Mouse (Mus musculus) midbrain, postnatal 0 days (tissue): ENCODE measurements at regions not wholly inside any gene's neighbourhood (a gene's known extent, or its start where the extent isn't known, plus 50 kb on each side); places are given as distances from the start of the nearest gene placed in this dataset.

Experiments
- ATAC-seq: fragments of 200-750 bp; cut with Nextera tagmentation; 2 replicates; pipeline ENCODE4 v1.8.0; 2017; ENCODE audit warnings: moderate number of reproducible peaks, mild to moderate bottlenecking, moderate TSS enrichment, moderate library complexity; ENCODE audit not compliant: low FRiP score
- DNase-seq: peaks from one replicate; pipeline ENCODE4 v3.0.0-alpha.2; 2015; ENCODE audit warnings: low spot score
- H3K27ac ChIP-seq: fragments of 300-500 bp; sonication (generic); 2 replicates; pipeline ENCODE4 v1.5.1; 2014; ENCODE audit warnings: low read depth, mild to moderate bottlenecking, low read length, mixed read lengths
- H3K27me3 ChIP-seq: fragments of 300-500 bp; sonication (generic); 2 replicates; pipeline ENCODE4 v1.6.1; 2014; ENCODE audit warnings: low read length, control low read depth, mixed read lengths; ENCODE audit not compliant: insufficient read depth
- H3K36me3 ChIP-seq: fragments of 300-500 bp; sonication (generic); 2 replicates; pipeline ENCODE4 v1.6.1; 2014; ENCODE audit warnings: low read length, control low read depth, mixed read lengths; ENCODE audit not compliant: insufficient read depth
- H3K4me1 ChIP-seq: fragments of 300-500 bp; sonication (generic); 2 replicates; pipeline ENCODE4 v1.6.1; 2014; ENCODE audit warnings: mild to moderate bottlenecking, control low read depth, antibody characterized with exemption, low read length, mixed read lengths; ENCODE audit not compliant: insufficient read depth
- H3K4me2 ChIP-seq: fragments of 300-500 bp; sonication (generic); 2 replicates; pipeline ENCODE4 v1.6.1; 2014; ENCODE audit warnings: low read depth, mild to moderate bottlenecking, low read length, mixed read lengths; ENCODE audit not compliant: poor library complexity, severe bottlenecking
- H3K4me3 ChIP-seq: fragments of 300-500 bp; sonication (generic); 2 replicates; pipeline ENCODE4 v1.5.1; 2014; ENCODE audit warnings: low read depth, mild to moderate bottlenecking, low read length, moderate library complexity
- H3K9ac ChIP-seq: fragments of 300-500 bp; sonication (generic); replicated peaks from 2 replicates; pipeline ENCODE4 v1.6.1; 2014; ENCODE audit warnings: mild to moderate bottlenecking, low read length, moderate library complexity, mixed read lengths; ENCODE audit not compliant: poor library complexity, severe bottlenecking
- H3K9me3 ChIP-seq: fragments of 300-500 bp; sonication (generic); 2 replicates; pipeline ENCODE4 v1.6.1; 2016; ENCODE audit warnings: low read length, control low read depth
- CTCF ChIP-seq: IDR thresholded peaks from 2 replicates; pipeline ENCODE4 v1.5.1; 2016; ENCODE audit warnings: antibody characterized with exemption, mild to moderate bottlenecking
- WGBS: fragments of 180-500 bp; shearing (Covaris S2); extraction: QIAGEN DNeasy Blood & Tissue Kit; methylation state at CpG from one replicate; pipeline ENCODE4 v1.1.7; 2014; 5-methylcytosine and 5-hydroxymethylcytosine counted together

- H3K4me1 ChIP-seq = no peaks in the 10 kb centered on the region; the same call in 1 of the 2 replicates
- ATAC-seq = no peak
- H3K4me2 ChIP-seq = no peak overlapping the region
- no peak for TF ChIP-seq CTCF
- H3K27ac ChIP-seq = no peak overlapping the region
- H3K9me3 ChIP-seq = no peaks in the 10 kb centered on the region
- no peak overlapping the region for H3K4me3 ChIP-seq
- no peaks in the 10 kb centered on the region for H3K36me3 ChIP-seq
- no peaks in the 10 kb centered on the region for H3K27me3 ChIP-seq
- DNase-seq = no peak
- H3K9ac ChIP-seq = no peak overlapping the region
Measured at GRCm38 (mm10) chr11:56767424-56767823, 243.8 kb upstream of the Gria1 start.

- H3K9ac ChIP-seq = no peak overlapping the region
- H3K4me2 ChIP-seq = no peak overlapping the region
- H3K36me3 ChIP-seq = no peaks in the 10 kb centered on the region
- WGBS = 63% methylated on average over 4 of the region's 4 CpGs
- no peak overlapping the region for H3K27ac ChIP-seq
- H3K9me3 ChIP-seq = no peaks in the 10 kb centered on the region
- no peak overlapping the region for H3K4me3 ChIP-seq
- H3K4me1 ChIP-seq = no peaks in the 10 kb centered on the region
- no peak for TF ChIP-seq CTCF
- ATAC-seq = no peak
- no peaks in the 10 kb centered on the region for H3K27me3 ChIP-seq
- no peak for DNase-seq
Measured at GRCm38 (mm10) chr11:56786351-56786750, 224.8 kb upstream of the Gria1 start.

- ATAC-seq (no peak), DNase-seq (no peak)
- TF ChIP-seq CTCF = no peak
- Histone ChIP-seq H3K4me1 (no peaks in the 10 kb centered on the region), H3K4me3 (no peak overlapping the region), H3K9me3 (no peaks in the 10 kb centered on the region), H3K27ac (no peak overlapping the region), H3K4me2 (no peak overlapping the region), H3K27me3 (no peaks in the 10 kb centered on the region), H3K9ac (no peak overlapping the region), H3K36me3 (no peaks in the 10 kb centered on the region)
- 79% methylated on average over 2 of the region's 2 CpGs for WGBS
Measured at GRCm38 (mm10) chr11:56792691-56793090, 218.5 kb upstream of the Gria1 start.

GRCm38 (mm10) chr11:56807314-56807713, 203.9 kb upstream of the Gria1 start:
- H3K9ac ChIP-seq = no peak overlapping the region
- WGBS = 84% methylated on average over 4 of the region's 4 CpGs
- no peak overlapping the region for H3K27ac ChIP-seq
- no peak for ATAC-seq
- no peak for TF ChIP-seq CTCF
- no peak for DNase-seq
- H3K9me3 ChIP-seq = no peaks in the 10 kb centered on the region
- H3K27me3 ChIP-seq = no peaks in the 10 kb centered on the region
- H3K4me2 ChIP-seq = no peak overlapping the region
- H3K4me1 ChIP-seq = no peaks in the 10 kb centered on the region
- H3K36me3 ChIP-seq = no peaks in the 10 kb centered on the region
- H3K4me3 ChIP-seq = no peak overlapping the region

- Histone ChIP-seq H3K4me2 (no peak overlapping the region), H3K9me3 (no peaks in the 10 kb centered on the region), H3K4me1 (no peaks in the 10 kb centered on the region), H3K4me3 (no peak overlapping the region), H3K27me3 (no peaks in the 10 kb centered on the region), H3K9ac (no peak overlapping the region), H3K36me3 (no peaks in the 10 kb centered on the region), H3K27ac (no peak overlapping the region)
- 94% methylated on average over 2 of the region's 2 CpGs for WGBS
- ATAC-seq (no peak), DNase-seq (peak; percentile 24)
- TF ChIP-seq CTCF = no peak
Measured at GRCm38 (mm10) chr11:56810141-56810540, 201.0 kb upstream of the Gria1 start.

- ATAC-seq (no peak), DNase-seq (no peak)
- Histone ChIP-seq H3K27me3 (no peaks in the 10 kb centered on the region), H3K9ac (no peak overlapping the region), H3K4me1 (no peaks in the 10 kb centered on the region), H3K27ac (no peak overlapping the region), H3K4me2 (no peak overlapping the region), H3K36me3 (no peaks in the 10 kb centered on the region), H3K4me3 (no peak overlapping the region), H3K9me3 (no peaks in the 10 kb centered on the region)
- 58% methylated on average over 4 of the region's 4 CpGs for WGBS
- TF ChIP-seq CTCF = no peak
Measured at GRCm38 (mm10) chr11:56812121-56812520, 199.1 kb upstream of the Gria1 start.

- ATAC-seq (no peak), DNase-seq (no peak)
- H3K9ac ChIP-seq = no peak overlapping the region
- H3K36me3 ChIP-seq = no peaks in the 10 kb centered on the region
- no peaks in the 10 kb centered on the region for H3K4me1 ChIP-seq
- H3K9me3 ChIP-seq = no peaks in the 10 kb centered on the region
- TF ChIP-seq CTCF = no peak
- no peak overlapping the region for H3K4me3 ChIP-seq
- H3K27ac ChIP-seq = no peak overlapping the region
- H3K4me2 ChIP-seq = no peak overlapping the region
- no peaks in the 10 kb centered on the region for H3K27me3 ChIP-seq
Measured at GRCm38 (mm10) chr11:56823471-56823870, 187.7 kb upstream of the Gria1 start.
